Mouse (Mus musculus): ENCODE measurements at regions not wholly inside any gene's neighbourhood (a gene's known extent, or its start where the extent isn't known, plus 50 kb on each side); places are given as distances from the start of the nearest gene placed in this dataset.

DNA sequence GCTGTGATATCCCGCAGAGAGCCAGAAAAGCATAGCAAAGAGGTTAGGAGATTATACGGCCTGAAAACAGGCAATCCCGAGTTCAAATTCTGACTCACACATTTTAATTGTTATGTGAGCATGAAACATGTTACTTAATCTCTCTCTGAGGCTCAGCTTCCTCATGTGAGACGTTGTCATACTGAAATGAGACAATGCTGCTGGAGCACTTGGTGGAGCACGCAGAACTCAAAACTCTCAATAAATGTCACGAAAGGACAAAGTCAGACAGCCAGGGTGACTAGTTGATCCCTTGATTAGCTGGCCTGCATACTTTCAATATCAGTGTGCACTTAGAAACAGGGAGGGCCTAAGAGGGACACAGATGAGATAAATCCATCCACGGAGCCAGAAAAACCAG is 337.0 kb downstream of the Tns1 start:
- TF ChIP-seq CTCF (IDR thresholded peaks at IDR 0.05; ENCODE audit: borderline replicate concordance, insufficient read depth, low read depth, low read length) (no peak), POLR2A (IDR thresholded peaks at IDR 0.05; ENCODE audit: borderline replicate concordance, insufficient read depth, low read length) (no peak)

Data from cerebellum, adult 2 months (tissue).